Mouse (Mus musculus) gastrocnemius, postnatal 14 days (tissue): ENCODE data around the gene D1Pas1. TPM values are rescaled to one million over a fixed set of nuclear protein-coding genes. Genes with fewer than 3 reads are reported as not detected.

ENCODE experiments used
- DNase-seq: peaks from one replicate; pipeline ENCODE4 v3.0.0; 2021; ENCODE audit warnings: mixed read lengths
- intact Hi-C: fragments of 180-260 bp; cut with DNase I; formaldehyde crosslinking; loops from one replicate; pipeline ENCODE4 v1.15.1; 2025; ENCODE audit warnings: low total_unique reads
- long read RNA-seq, 2 experiments: library from polyadenylated mRNA; stranded (forward); transcript quantifications; one replicate each; pipeline ENCODE4 v2.0.0; 2021
- total RNA-seq, 2 experiments: library from RNA; stranded (reverse); gene quantifications; 2 replicates each; pipeline ENCODE4 v1.2.3; 2021

The D1Pas1 gene
- not detected for total RNA-seq
- long read RNA-seq, experiment 1 = 0 reads
- long read RNA-seq, experiment 2 = 0 reads

DNA sequence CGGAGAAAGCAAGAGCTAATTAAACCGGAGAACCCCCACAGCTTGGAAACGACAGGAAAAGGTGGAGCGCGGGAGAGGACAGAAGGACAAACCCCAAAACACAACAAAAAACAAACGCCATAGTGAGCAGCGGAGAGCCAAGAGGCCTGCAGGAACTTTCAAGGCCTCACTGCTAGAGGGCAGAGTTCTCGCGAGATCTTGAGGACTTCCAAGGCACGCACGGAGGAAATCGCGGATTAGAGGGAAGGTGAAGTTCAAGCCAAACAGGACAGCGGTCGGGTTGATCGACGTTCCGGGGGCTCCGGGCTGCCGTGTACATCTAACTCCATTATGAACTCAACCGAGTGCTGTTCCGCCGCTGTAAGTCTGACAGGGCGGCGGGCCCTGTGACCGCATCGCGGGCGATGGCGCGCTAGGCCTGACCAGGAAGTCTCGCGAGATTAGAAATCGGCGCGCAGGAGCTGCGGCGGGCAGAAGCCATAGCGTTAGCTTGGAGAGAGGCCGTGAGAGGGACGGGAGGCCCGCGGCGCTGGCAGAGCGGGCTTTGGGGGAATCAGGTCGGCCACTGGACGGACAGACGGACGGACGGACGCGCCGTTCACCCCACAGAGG lies at the start of gene D1Pas1:
D1Pas1 (plus strand) TSS at position 216 of the 612 bp plus-strand sequence.
- no peak for DNase-seq
- intact Hi-C loops = no loop called here

- intact Hi-C loops = no loop called here
- DNase-seq = no peak
These were observed 44.5 kb upstream of the D1Pas1 start for GRCm38 (mm10) chr1:186922489-186923370.

GRCm38 (mm10) chr1:186924027-186924426 lies 43.2 kb upstream of the D1Pas1 start:
- DNase-seq = no peak
- intact Hi-C loops = no loop called here

GRCm38 (mm10) chr1:186925411-186925810 lies 41.8 kb upstream of the D1Pas1 start:
- intact Hi-C loops = no loop called here
- no peak for DNase-seq

- intact Hi-C loops = no loop called here
- no peak for DNase-seq
These were observed 40.8 kb upstream of the D1Pas1 start for GRCm38 (mm10) chr1:186926316-186926949.

- intact Hi-C loops = no loop called here
- DNase-seq = no peak
These were observed 40.3 kb upstream of the D1Pas1 start for GRCm38 (mm10) chr1:186926950-186927316.

DNA sequence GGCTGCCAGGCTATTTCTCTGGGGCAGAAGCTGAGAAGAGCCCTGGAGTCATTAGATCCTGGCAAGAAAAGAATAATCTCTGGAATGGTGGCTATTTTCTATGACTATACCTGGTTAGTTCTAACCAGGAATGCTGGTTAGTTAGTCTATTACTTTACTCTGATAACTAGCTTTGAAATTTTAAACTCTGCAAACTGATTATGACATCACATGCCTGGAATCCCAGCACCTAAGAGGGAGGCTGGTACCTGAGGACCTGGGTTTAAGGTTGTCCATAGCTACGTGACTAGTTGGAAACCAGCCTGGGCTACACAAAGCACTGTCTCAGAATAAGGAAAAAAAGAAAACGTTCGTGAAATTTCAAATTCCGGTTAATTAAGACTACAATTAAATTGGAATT lies 39.7 kb upstream of the D1Pas1 start:
- intact Hi-C loops = no loop called here
- DNase-seq = no peak

GRCm38 (mm10) chr1:186930160-186930887 lies 36.9 kb upstream of the D1Pas1 start:
- intact Hi-C loops = no loop called here
- DNase-seq = no peak

DNA sequence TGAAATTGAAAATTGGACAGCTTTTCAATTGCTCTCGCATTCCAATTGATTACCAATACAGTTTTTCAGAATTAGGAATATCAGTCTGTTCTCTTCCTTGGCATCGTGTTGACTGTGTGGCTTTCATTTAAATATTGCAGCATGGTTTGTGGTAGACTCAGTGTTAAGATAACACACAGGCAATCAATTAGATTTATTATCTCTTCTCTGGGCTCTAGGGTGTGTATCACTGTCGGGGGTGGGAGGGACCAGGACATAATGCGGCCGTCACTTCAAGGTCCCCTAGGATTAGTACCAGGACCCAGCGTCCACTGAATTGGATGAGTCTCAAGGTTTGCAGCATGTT lies 36.4 kb upstream of the D1Pas1 start:
- intact Hi-C loops = no loop called here
- DNase-seq = no peak

DNA sequence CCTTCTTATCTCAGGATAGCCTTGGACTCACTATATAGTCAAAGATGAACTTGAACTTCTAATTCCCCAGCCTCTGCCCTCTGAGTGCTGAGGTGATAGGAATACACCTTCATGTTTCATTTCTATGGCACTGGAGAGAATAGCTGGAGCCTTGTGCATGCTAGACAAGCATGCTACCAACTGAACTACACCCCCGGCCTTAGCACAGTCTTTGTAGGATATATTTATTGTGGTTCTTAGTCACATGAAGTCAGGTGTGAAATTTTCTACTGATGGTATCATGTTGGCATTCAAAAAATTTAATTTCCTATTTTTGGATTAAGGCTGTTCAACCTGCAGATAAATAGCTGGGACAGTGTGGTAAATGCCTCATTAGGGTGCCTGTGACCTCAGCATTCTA lies 33.0 kb upstream of the D1Pas1 start:
- no peak for DNase-seq
- intact Hi-C loops = no loop called here

GRCm38 (mm10) chr1:186952381-186952780 lies 14.8 kb upstream of the D1Pas1 start:
- intact Hi-C loops = no loop called here
- DNase-seq = no peak

- intact Hi-C loops = no loop called here
- no peak for DNase-seq
These were observed 12.6 kb upstream of the D1Pas1 start for GRCm38 (mm10) chr1:186954591-186954990.

GRCm38 (mm10) chr1:186959380-186959779 lies 7.8 kb upstream of the D1Pas1 start:
- intact Hi-C loops = no loop called here

DNA sequence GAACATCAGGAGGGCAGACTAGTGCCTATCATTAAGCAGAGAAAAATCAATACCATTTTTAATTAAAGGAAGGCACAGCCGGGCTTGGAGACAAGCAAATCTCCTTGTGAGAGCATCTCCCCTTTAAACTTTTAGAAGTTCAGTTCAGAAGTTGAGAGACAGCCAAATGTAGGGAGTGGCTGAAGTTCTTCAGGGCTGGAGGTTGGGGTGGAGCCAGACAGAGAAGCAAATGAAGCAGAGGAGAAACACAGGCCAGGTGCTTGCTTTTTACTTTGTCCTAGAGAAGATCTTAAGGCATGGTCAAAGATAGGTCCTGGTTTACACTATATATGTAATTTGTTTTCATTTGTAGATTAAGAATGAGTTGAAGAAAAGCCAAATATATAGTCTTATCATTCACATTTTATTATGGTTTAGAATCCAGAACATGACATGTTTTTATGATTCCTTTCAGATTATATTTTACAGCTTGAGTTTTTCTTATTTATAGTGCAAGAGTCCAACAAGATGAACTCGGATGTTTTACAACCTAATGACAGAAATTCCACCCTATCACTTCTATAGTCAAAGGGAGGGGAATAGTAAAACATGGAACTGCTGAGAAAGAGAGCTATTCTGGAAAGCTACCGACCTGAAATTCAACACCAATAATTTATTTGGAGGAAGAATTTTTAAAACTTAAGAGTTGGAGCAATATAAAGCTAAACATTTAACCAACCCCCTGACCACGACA lies 2.9 kb upstream of the D1Pas1 start:
- intact Hi-C loops = no loop called here
- no peak for DNase-seq

More at GRCm38 (mm10) chr1:186959380-186959779, 7.8 kb upstream of the D1Pas1 start:
- no peak for DNase-seq

DNA sequence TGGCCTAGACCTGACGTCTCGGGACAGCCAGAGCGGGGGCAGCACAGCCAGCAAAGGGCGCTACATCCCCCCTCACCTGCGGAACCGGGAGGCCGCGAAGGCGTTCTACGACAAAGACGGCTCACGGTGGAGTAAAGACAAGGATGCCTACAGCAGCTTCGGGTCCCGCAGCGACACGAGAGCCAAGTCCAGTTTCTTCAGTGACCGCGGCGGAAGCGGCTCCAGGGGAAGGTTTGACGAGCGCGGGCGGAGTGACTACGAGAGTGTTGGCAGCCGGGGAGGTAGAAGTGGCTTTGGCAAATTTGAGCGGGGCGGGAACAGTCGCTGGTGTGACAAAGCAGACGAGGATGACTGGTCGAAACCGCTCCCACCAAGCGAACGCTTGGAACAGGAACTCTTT lies 710 bp downstream of the D1Pas1 start:
- DNase-seq = no peak
- intact Hi-C loops = no loop called here

DNA sequence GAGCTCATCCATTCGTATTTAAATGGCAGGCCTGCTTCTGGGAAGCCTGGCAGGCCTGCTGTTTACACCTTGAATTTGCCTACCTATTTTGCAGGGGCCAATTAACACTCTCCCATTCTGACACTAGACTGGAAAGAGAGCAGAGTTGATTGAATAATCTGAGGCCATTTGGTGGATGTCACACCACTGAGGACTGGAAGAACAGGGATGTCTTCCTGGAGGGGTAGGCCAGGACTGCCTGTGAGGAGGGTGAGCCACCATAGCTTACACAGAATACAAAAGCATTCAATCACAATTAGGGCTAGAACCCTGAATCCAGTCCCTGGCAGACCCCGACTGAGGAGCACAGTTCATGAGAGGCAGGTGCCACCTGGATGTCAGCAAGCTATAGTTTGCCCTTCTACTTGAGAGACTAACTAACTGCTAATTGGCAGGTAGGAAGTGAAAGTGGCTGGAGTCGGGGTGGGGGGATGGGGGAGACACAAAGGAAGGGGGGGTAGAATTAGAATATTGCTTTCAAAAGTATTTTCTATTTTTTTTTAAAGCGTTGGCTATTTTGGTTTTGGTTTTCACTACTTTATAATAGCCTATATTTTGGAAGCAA lies 9.8 kb downstream of the D1Pas1 start:
- intact Hi-C loops = no loop called here
- DNase-seq = no peak

- intact Hi-C loops = no loop called here
- no peak for DNase-seq
These were observed 10.6 kb downstream of the D1Pas1 start for GRCm38 (mm10) chr1:186977801-186978200.

GRCm38 (mm10) chr1:186979465-186979864 lies 12.2 kb downstream of the D1Pas1 start:
- DNase-seq = no peak
- intact Hi-C loops = no loop called here

DNA sequence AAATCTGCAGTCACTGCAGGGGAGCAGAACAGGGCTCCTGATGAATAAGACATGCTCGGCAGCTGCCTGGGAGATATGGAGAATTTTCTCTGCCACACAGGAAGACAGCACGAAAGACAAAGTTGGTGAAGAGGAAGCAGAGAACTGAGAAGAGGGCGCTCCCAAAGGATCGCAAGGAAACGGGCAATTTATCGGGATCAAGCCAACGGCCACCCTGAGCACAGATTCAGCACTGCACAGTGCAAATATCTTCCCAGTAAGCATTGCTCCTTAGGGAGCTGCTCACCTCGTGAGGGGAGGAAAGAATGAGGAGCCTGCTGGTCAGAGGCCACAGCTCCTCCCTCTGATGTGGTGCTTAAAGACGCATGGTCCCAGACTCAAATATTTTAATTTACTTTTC lies 13.3 kb downstream of the D1Pas1 start:
- intact Hi-C loops = no loop called here
- no peak for DNase-seq
